In genomic region chr1:170834756-170835155, GRCm38 (mm10) we compare ENCODE assay signal across 18 mouse cellular contexts. TPM values are rescaled to one million over a fixed set of nuclear protein-coding genes. Genes with fewer than 3 reads are reported as not detected.
A peak's percentile ranks its signal among the peaks of the same experiment; 100 is the strongest.
DNase-seq lines count a peak whose midpoint lies in the region; ATAC-seq lines count a peak whose summit lies in the region.
"Had no signal": no experiment of that assay in that cellular context is flagged by ENCODE, and none has a peak within 500 bp of the region (broad histone marks: within the 10 kb centered on the region; RNA-seq: fewer than 3 reads in every experiment).

No protein-coding gene starts in this region.

- no peaks in the 10 kb centered on the region for H3K4me1 ChIP-seq in kidney, embryonic 15.5 days
- H3K4me1 ChIP-seq in embryonic facial prominence, embryonic 15.5 days: no peaks in the 10 kb centered on the region
- H3K4me1 ChIP-seq in hindbrain, embryonic 11.5 days (replicated peaks; ENCODE audit: control insufficient read depth, insufficient read depth, low read length): no peaks in the 10 kb centered on the region
- H3K4me1 ChIP-seq: midbrain, embryonic 10.5 days; neural tube, embryonic 15.5 days had no signal

- H3K9me3 ChIP-seq in kidney, embryonic 15.5 days (replicated peaks): no peaks in the 10 kb centered on the region
- H3K9me3 ChIP-seq in embryonic facial prominence, embryonic 15.5 days (replicated peaks): no peaks in the 10 kb centered on the region
- H3K9me3 ChIP-seq in hindbrain, embryonic 11.5 days (ENCODE audit: control insufficient read depth, low read length): no peaks in the 10 kb centered on the region
- H3K9me3 ChIP-seq: midbrain, embryonic 10.5 days; neural tube, embryonic 15.5 days had no signal

- WGBS in kidney, embryonic 15.5 days: 85% methylated on average over 9 of the region's 9 CpGs
- 59% methylated on average over 9 of the region's 9 CpGs for WGBS in embryonic facial prominence, embryonic 15.5 days
- WGBS in hindbrain, embryonic 11.5 days: 85% methylated on average over 9 of the region's 9 CpGs

- H3K27ac ChIP-seq in kidney, embryonic 15.5 days: no peak overlapping the region
- peak overlapping the region; percentile 34; the same call in 1 of the 2 replicates for H3K27ac ChIP-seq in embryonic facial prominence, embryonic 15.5 days (replicated peaks)
- no peak overlapping the region for H3K27ac ChIP-seq in hindbrain, embryonic 11.5 days (ENCODE audit: low read depth, low read length)
- H3K27ac ChIP-seq: heart, adult 2 months; layer of hippocampus, adult 2 months; midbrain, embryonic 10.5 days; neural tube, embryonic 15.5 days had no signal

- peak; percentile 49; the same call in 1 of the 2 replicates for ATAC-seq in cerebellum, adult (ENCODE audit: insufficient number of reproducible peaks, low FRiP score, low TSS enrichment)
- no peak for ATAC-seq in kidney, embryonic 15.5 days (replicated peaks; ENCODE audit: low FRiP score)
- ATAC-seq in embryonic facial prominence, embryonic 15.5 days (ENCODE audit: insufficient number of reproducible peaks, low FRiP score, low TSS enrichment, low read depth): no peak
- ATAC-seq in hindbrain, embryonic 11.5 days (ENCODE audit: low FRiP score): no peak
- ATAC-seq: hindbrain, embryonic 16.5 days had no signal

- no peak overlapping the region for H3K4me2 ChIP-seq in kidney, embryonic 15.5 days
- no peak overlapping the region for H3K4me2 ChIP-seq in embryonic facial prominence, embryonic 15.5 days (replicated peaks)
- H3K4me2 ChIP-seq in hindbrain, embryonic 11.5 days (replicated peaks; ENCODE audit: low read depth, low read length): no peak overlapping the region
- H3K4me2 ChIP-seq: liver, embryonic 11.5 days; neural tube, embryonic 15.5 days had no signal

- peaks cover 24% of the 10 kb centered on the region; the same call in 1 of the 2 replicates for H3K36me3 ChIP-seq in kidney, embryonic 15.5 days
- 0 out of 2 replicates have a peak, but pooled peaks cover 13% of the 10 kb centered on the region for H3K36me3 ChIP-seq in embryonic facial prominence, embryonic 15.5 days
- no peaks in the 10 kb centered on the region for H3K36me3 ChIP-seq in hindbrain, embryonic 11.5 days (ENCODE audit: control insufficient read depth, insufficient read depth, low read length)

- no peak for DNase-seq in cerebellum, postnatal 4 days (ENCODE audit: low spot score in 2 of 2)
- DNase-seq in kidney, adult 9 months: peak; percentile 34
- peak; percentile 16 to 20 for DNase-seq in B cell, adult 2 months
- DNase-seq in layer of hippocampus, postnatal 14 days (ENCODE audit: low spot score in 2 of 2): no peak
- DNase-seq in hindbrain, embryonic 11.5 days (ENCODE audit: low spot score): no peak
- DNase-seq: adrenal gland, postnatal 36 days; heart, adult 2 months; heart, postnatal 10 days; thymus, adult 2 months had no signal

- H3K27me3 ChIP-seq in kidney, embryonic 15.5 days: no peaks in the 10 kb centered on the region
- H3K27me3 ChIP-seq in embryonic facial prominence, embryonic 15.5 days: no peaks in the 10 kb centered on the region
- no peaks in the 10 kb centered on the region for H3K27me3 ChIP-seq in hindbrain, embryonic 11.5 days (ENCODE audit: control insufficient read depth, insufficient read depth, low read length)
- H3K27me3 ChIP-seq: CH12.LX; neural tube, embryonic 15.5 days had no signal

- H3K9ac ChIP-seq in kidney, embryonic 15.5 days: no peak overlapping the region
- no peak overlapping the region for H3K9ac ChIP-seq in embryonic facial prominence, embryonic 15.5 days
- H3K9ac ChIP-seq in hindbrain, embryonic 11.5 days (ENCODE audit: low read depth, low read length): no peak overlapping the region
- H3K9ac ChIP-seq: neural tube, embryonic 15.5 days had no signal

- no peak overlapping the region for H3K4me3 ChIP-seq in kidney, embryonic 15.5 days (replicated peaks)
- no peak overlapping the region for H3K4me3 ChIP-seq in embryonic facial prominence, embryonic 15.5 days (replicated peaks)
- no peak overlapping the region for H3K4me3 ChIP-seq in hindbrain, embryonic 11.5 days (ENCODE audit: low read depth, low read length)
- H3K4me3 ChIP-seq: heart, adult 2 months; layer of hippocampus, adult 2 months; midbrain, embryonic 10.5 days; neural tube, embryonic 15.5 days had no signal

RNA-seq across cellular contexts. Expression of gene Atf6, which starts 32.8 kb away (rescaled TPM):
- polyA plus RNA-seq in kidney, embryonic 15.5 days (2015; fragmentation: Nextera tagmentation; extraction: Ambion mirVana): 9.1 and 9.2 TPM in 2 replicates
- polyA plus RNA-seq in embryonic facial prominence, embryonic 15.5 days (2015; fragmentation: Nextera tagmentation; extraction: Ambion mirVana): 8.9 and 9.2 TPM in 2 replicates
- 10 to 100 TPM; 34.3 to 35.5 TPM for total RNA-seq in layer of hippocampus, postnatal 14 days (2021)
- 10.2 TPM in 2 replicates for polyA plus RNA-seq in hindbrain, embryonic 11.5 days (2014; fragmentation: Nextera tagmentation; extraction: Ambion mirVana)

RNA-seq across cellular contexts. Expression of gene Gm26620, which starts 50.1 kb away (rescaled TPM):
- polyA plus RNA-seq in kidney, embryonic 15.5 days (2015; fragmentation: Nextera tagmentation; extraction: Ambion mirVana): 0.22 and 0.31 TPM in 2 replicates
- polyA plus RNA-seq in embryonic facial prominence, embryonic 15.5 days (2015; fragmentation: Nextera tagmentation; extraction: Ambion mirVana): 0.33 and 0.72 TPM in 2 replicates
- 1 to 10 TPM in 1 of 2 experiments, under 1 TPM in 1; 0.85 to 1.1 TPM for total RNA-seq in layer of hippocampus, postnatal 14 days (2021)
- not detected in 2 replicates for polyA plus RNA-seq in hindbrain, embryonic 11.5 days (2014; fragmentation: Nextera tagmentation; extraction: Ambion mirVana)
- polyA plus RNA-seq: liver, embryonic 11.5 days had no signal

RNA-seq across cellular contexts. Expression of gene Dusp12, which starts 50.6 kb away (rescaled TPM):
- 35.0 and 39.7 TPM in 2 replicates for polyA plus RNA-seq in kidney, embryonic 15.5 days (2015; fragmentation: Nextera tagmentation; extraction: Ambion mirVana)
- polyA plus RNA-seq in embryonic facial prominence, embryonic 15.5 days (2015; fragmentation: Nextera tagmentation; extraction: Ambion mirVana): 41.0 and 43.5 TPM in 2 replicates
- 10 to 100 TPM; 12.5 to 18.2 TPM for total RNA-seq in layer of hippocampus, postnatal 14 days (2021)
- polyA plus RNA-seq in hindbrain, embryonic 11.5 days (2014; fragmentation: Nextera tagmentation; extraction: Ambion mirVana): 33.2 and 36.6 TPM in 2 replicates

Comparison
In these comparisons a context has a peak if more than half of its experiments do, and no peak if none do; other contexts are left out.
1. DNase-seq: peak in kidney, adult 9 months (single experiment) and B cell, adult 2 months (2 of 2); none in cerebellum, postnatal 4 days (0 of 2), layer of hippocampus, postnatal 14 days (0 of 2) and hindbrain, embryonic 11.5 days (single experiment).